Mouse (Mus musculus): ENCODE measurements around the gene Ssu2. TPM values are rescaled to one million over a fixed set of nuclear protein-coding genes. Genes with fewer than 3 reads are reported as not detected.

Gene Ssu2
- not detected in 2 replicates for polyA plus RNA-seq (2015; fragmentation: Nextera tagmentation; extraction: Ambion mirVana)

- Histone ChIP-seq H3K9ac (no peak within 1 kb of the TSS), H3K27ac (no peak within 1 kb of the TSS), H3K27me3 (no peaks in the 10 kb centered on the region), H3K4me3 (no peak within 1 kb of the TSS), H3K4me1 (0 out of 2 replicates have a peak, but pooled peaks cover 4% of the 10 kb centered on the region), H3K4me2 (no peak within 1 kb of the TSS), H3K9me3 (replicated peaks) (no peaks in the 10 kb centered on the region), H3K36me3 (ENCODE audit: poor library complexity, severe bottlenecking) (no peaks in the 10 kb centered on the region)
- ATAC-seq, result no peak
- WGBS, result 80% methylated on average over 9 of the region's 9 CpGs
Observed at GRCm38 (mm10) chr6:112387947-112388346, at the start of gene Ssu2. Gene Ssu2 (minus strand): TSS chr6:112388023.

GRCm38 (mm10) chr6:112426018-112426732 is 38.4 kb upstream of the Ssu2 start:
- no peak overlapping the region for H3K9ac ChIP-seq
- no peak overlapping the region for H3K4me3 ChIP-seq
- no peaks in the 10 kb centered on the region for H3K4me1 ChIP-seq
- no peaks in the 10 kb centered on the region for H3K27me3 ChIP-seq
- 78% methylated on average over 6 of the region's 6 CpGs for WGBS
- no peaks in the 10 kb centered on the region; the same call in 1 of the 2 replicates for H3K9me3 ChIP-seq (replicated peaks)
- ATAC-seq, result no peak
- no peak overlapping the region for H3K27ac ChIP-seq
- H3K4me2 ChIP-seq, result no peak overlapping the region
- no peaks in the 10 kb centered on the region for H3K36me3 ChIP-seq (ENCODE audit: poor library complexity, severe bottlenecking)

- no peak for ATAC-seq
- 89% methylated on average over 8 of the region's 8 CpGs for WGBS
- H3K4me1 ChIP-seq, result no peaks in the 10 kb centered on the region
- no peaks in the 10 kb centered on the region; the same call in 1 of the 2 replicates for H3K9me3 ChIP-seq (replicated peaks)
- H3K4me3 ChIP-seq, result no peak overlapping the region
- no peak overlapping the region for H3K9ac ChIP-seq
- no peak overlapping the region for H3K4me2 ChIP-seq
- H3K27ac ChIP-seq, result no peak overlapping the region
- no peaks in the 10 kb centered on the region for H3K27me3 ChIP-seq
- H3K36me3 ChIP-seq (ENCODE audit: poor library complexity, severe bottlenecking), result no peaks in the 10 kb centered on the region
Observed at GRCm38 (mm10) chr6:112423746-112424501, 36.1 kb upstream of the Ssu2 start.

GRCm38 (mm10) chr6:112420883-112421282 is 33.1 kb upstream of the Ssu2 start:
- no peak for ATAC-seq
- H3K27me3 ChIP-seq, result no peaks in the 10 kb centered on the region
- H3K27ac ChIP-seq, result no peak overlapping the region
- no peak overlapping the region for H3K4me3 ChIP-seq
- H3K9me3 ChIP-seq (replicated peaks), result no peaks in the 10 kb centered on the region; the same call in 1 of the 2 replicates
- no peaks in the 10 kb centered on the region for H3K36me3 ChIP-seq (ENCODE audit: poor library complexity, severe bottlenecking)
- 100% methylated on average over 1 of the region's 1 CpGs for WGBS
- H3K4me2 ChIP-seq, result no peak overlapping the region
- no peaks in the 10 kb centered on the region for H3K4me1 ChIP-seq
- H3K9ac ChIP-seq, result no peak overlapping the region

- Histone ChIP-seq H3K9me3 (replicated peaks) (no peaks in the 10 kb centered on the region; the same call in 1 of the 2 replicates), H3K4me1 (no peaks in the 10 kb centered on the region), H3K4me3 (no peak overlapping the region), H3K9ac (no peak overlapping the region), H3K27me3 (no peaks in the 10 kb centered on the region), H3K36me3 (ENCODE audit: poor library complexity, severe bottlenecking) (no peaks in the 10 kb centered on the region), H3K4me2 (no peak overlapping the region), H3K27ac (no peak overlapping the region)
- ATAC-seq, result peak; percentile 48; the same call in 1 of the 2 replicates
- 83% methylated on average over 9 of the region's 9 CpGs for WGBS
Observed at GRCm38 (mm10) chr6:112419333-112419732, 31.5 kb upstream of the Ssu2 start.

GRCm38 (mm10) chr6:112404111-112404510 is 16.3 kb upstream of the Ssu2 start:
- Histone ChIP-seq H3K4me3 (no peak overlapping the region), H3K27ac (no peak overlapping the region), H3K27me3 (no peaks in the 10 kb centered on the region), H3K36me3 (ENCODE audit: poor library complexity, severe bottlenecking) (no peaks in the 10 kb centered on the region), H3K9ac (no peak overlapping the region), H3K9me3 (replicated peaks) (no peaks in the 10 kb centered on the region), H3K4me2 (no peak overlapping the region), H3K4me1 (no peaks in the 10 kb centered on the region)
- ATAC-seq, result no peak
- 86% methylated on average over 5 of the region's 5 CpGs for WGBS

- ATAC-seq, result 0 out of 2 replicates have a peak, but pooled peaks have one; percentile 45
- no peak overlapping the region for H3K4me2 ChIP-seq
- no peaks in the 10 kb centered on the region for H3K36me3 ChIP-seq (ENCODE audit: poor library complexity, severe bottlenecking)
- WGBS, result 78% methylated on average over 12 of the region's 12 CpGs
- H3K9ac ChIP-seq, result no peak overlapping the region
- no peak overlapping the region for H3K27ac ChIP-seq
- H3K27me3 ChIP-seq, result no peaks in the 10 kb centered on the region
- H3K9me3 ChIP-seq (replicated peaks), result no peaks in the 10 kb centered on the region
- H3K4me3 ChIP-seq, result no peak overlapping the region
- no peaks in the 10 kb centered on the region for H3K4me1 ChIP-seq
Observed at GRCm38 (mm10) chr6:112401953-112402683, 14.3 kb upstream of the Ssu2 start.

- H3K4me1 ChIP-seq, result no peaks in the 10 kb centered on the region
- H3K4me2 ChIP-seq, result no peak overlapping the region
- no peak overlapping the region for H3K4me3 ChIP-seq
- no peaks in the 10 kb centered on the region for H3K36me3 ChIP-seq (ENCODE audit: poor library complexity, severe bottlenecking)
- no peaks in the 10 kb centered on the region for H3K27me3 ChIP-seq
- no peak overlapping the region for H3K27ac ChIP-seq
- H3K9ac ChIP-seq, result no peak overlapping the region
- ATAC-seq, result no peak
- H3K9me3 ChIP-seq (replicated peaks), result no peaks in the 10 kb centered on the region
- 86% methylated on average over 3 of the region's 3 CpGs for WGBS
Observed at GRCm38 (mm10) chr6:112397351-112397750, 9.5 kb upstream of the Ssu2 start.

- Histone ChIP-seq H3K36me3 (ENCODE audit: poor library complexity, severe bottlenecking) (no peaks in the 10 kb centered on the region), H3K4me1 (no peaks in the 10 kb centered on the region), H3K27ac (no peak overlapping the region), H3K9ac (no peak overlapping the region), H3K4me3 (no peak overlapping the region), H3K9me3 (replicated peaks) (no peaks in the 10 kb centered on the region), H3K4me2 (no peak overlapping the region), H3K27me3 (no peaks in the 10 kb centered on the region)
- WGBS, result 90% methylated on average over 3 of the region's 3 CpGs
- ATAC-seq, result no peak
Observed at GRCm38 (mm10) chr6:112396352-112396751, 8.5 kb upstream of the Ssu2 start.

- Histone ChIP-seq H3K4me2 (no peak overlapping the region), H3K36me3 (ENCODE audit: poor library complexity, severe bottlenecking) (no peaks in the 10 kb centered on the region), H3K4me3 (no peak overlapping the region), H3K9ac (no peak overlapping the region), H3K9me3 (replicated peaks) (no peaks in the 10 kb centered on the region), H3K4me1 (no peaks in the 10 kb centered on the region), H3K27ac (no peak overlapping the region), H3K27me3 (no peaks in the 10 kb centered on the region)
- WGBS, result 95% methylated on average over 3 of the region's 3 CpGs
- no peak for ATAC-seq
Observed at GRCm38 (mm10) chr6:112388385-112388784, 562 bp upstream of the Ssu2 start.

GRCm38 (mm10) chr6:112386260-112386659 is 1.6 kb downstream of the Ssu2 start:
- 81% methylated on average over 2 of the region's 2 CpGs for WGBS
- no peak overlapping the region for H3K27ac ChIP-seq
- no peaks in the 10 kb centered on the region for H3K27me3 ChIP-seq
- H3K4me1 ChIP-seq, result 0 out of 2 replicates have a peak, but pooled peaks cover 6% of the 10 kb centered on the region
- ATAC-seq, result no peak
- no peaks in the 10 kb centered on the region for H3K36me3 ChIP-seq (ENCODE audit: poor library complexity, severe bottlenecking)
- H3K4me2 ChIP-seq, result no peak overlapping the region
- no peak overlapping the region for H3K4me3 ChIP-seq
- H3K9ac ChIP-seq, result no peak overlapping the region
- no peaks in the 10 kb centered on the region for H3K9me3 ChIP-seq (replicated peaks)

All from forebrain, embryonic 13.5 days (tissue).